Mouse (Mus musculus) c-Kit-negative CD71-positive TER-119-positive erythroid progenitor cells, embryonic 14.5 days (primary cell): ENCODE measurements around the gene Ache.

Experiments used
- DNase-seq: peaks from one replicate; pipeline ENCODE4 v3.0.0-alpha.2; 2013; ENCODE audit warnings: low read depth, low spot score

Ache gene

DNA sequence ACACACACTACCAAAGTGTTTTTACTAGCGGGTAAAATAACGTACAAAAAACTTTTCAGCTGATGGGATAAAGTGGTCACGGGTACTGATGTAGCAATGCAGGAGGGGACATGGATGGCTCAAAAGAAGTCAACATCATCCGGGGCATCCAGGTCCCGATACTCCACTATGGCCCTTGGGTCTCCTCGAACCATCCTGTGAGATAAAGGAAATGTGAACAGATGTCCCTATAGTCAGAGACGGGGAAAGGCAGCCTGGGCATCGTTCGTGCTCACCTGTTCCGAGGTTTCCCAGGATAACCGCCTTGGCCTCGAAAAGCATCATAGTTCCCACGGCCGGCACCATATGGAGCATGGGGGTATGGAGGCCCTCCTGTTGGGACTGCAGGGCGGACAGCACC, 8.4 kb downstream of the Ache start:
- DNase-seq, result no peak

DNA sequence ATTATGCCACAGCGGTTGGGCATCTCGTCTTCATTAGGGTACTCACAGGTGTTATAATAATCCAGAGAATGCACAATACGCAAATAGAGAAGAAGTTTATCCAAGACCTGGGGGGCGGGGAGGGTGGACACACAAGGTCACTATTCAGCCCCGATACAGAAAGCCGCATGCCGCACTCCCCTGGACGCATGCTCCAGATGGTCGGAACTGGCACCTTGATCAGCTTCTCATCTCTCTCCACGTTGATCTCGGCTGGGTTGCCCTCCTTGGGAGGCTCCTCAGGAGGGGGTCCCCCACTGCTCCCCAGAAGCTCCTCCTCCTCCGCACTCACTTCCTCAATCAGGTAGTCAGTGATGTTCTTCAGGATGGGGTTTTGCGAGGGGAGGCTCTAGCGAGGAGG, 9.8 kb downstream of the Ache start:
- no peak for DNase-seq

DNA sequence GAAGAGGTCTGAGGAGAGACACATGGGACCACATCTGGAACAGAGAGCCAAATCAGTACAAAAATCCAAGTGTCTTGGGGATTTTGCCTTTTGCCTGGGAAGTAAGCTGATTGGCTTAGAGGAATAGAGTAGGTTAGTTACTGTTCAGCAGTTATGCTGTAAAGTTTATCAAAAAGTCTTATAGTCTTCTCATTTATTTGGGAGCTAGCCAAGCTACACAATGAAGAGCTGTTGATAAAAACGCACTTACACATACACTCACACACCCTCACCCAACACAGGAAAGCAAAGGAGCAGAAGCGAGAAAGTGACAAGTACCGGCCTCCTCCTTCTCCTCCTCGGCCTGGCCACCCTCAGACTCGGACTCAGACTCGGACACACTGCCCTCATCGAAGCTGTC, 11.9 kb downstream of the Ache start:
- DNase-seq, result no peak

DNA sequence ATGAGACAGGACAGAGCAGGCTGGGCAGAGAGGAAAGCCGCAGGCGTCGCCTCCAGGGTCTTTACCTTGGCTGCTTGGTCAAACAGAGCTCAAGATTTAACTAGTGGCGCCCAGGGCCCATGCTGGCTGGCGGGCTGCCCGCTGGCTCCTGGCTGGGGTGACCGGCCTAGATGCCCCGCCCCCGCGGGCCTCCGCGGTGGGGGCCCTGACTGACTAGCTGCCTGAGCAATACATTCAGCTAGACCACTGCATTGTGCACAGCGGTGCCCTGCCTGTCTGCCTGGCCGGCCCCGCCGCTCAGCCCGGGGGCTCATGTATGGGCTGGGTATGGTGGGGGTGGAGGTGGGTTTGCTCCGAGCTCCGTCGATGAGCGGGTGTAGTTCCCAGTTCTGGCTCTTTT, 13.9 kb downstream of the Ache start:
- no peak for DNase-seq

DNA sequence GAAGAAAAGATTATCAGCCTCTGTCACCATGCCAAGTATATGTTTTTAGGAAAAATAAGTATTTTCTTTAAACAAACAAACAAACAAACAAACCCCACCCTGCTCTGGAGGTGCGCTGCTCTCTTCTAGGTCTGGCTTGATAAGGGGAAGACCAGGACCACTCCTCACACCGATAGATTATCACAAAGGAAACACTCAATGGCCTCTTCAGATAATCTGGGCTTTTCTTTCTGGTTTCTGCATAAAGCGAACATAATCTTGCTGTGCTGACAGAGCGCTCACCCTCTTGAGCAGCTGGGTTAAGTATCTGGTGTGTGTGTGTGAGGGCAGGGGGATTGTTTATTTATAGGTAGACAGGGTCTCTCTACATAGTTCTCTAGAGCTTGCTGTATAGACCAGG, 16.3 kb downstream of the Ache start:
- no peak for DNase-seq

DNA sequence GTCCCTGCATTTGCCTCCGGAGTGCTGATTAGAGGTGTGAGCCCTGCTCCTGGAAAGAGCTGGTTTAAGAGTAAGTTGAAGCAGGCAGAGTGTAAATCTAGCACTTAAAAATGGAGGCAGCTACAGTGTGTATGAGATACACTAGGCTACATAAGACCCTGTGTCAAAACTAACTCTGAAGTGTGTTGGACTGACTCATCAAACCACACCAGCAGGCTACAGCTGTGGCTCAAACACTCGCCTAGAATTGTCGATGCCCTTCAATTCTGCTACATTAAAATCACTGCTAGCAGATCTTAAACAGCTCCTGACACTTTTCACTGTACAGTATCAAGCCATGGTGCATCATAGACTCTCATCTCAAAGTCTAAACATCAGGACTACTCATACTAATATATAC, 16.8 kb downstream of the Ache start:
- no peak for DNase-seq

DNA sequence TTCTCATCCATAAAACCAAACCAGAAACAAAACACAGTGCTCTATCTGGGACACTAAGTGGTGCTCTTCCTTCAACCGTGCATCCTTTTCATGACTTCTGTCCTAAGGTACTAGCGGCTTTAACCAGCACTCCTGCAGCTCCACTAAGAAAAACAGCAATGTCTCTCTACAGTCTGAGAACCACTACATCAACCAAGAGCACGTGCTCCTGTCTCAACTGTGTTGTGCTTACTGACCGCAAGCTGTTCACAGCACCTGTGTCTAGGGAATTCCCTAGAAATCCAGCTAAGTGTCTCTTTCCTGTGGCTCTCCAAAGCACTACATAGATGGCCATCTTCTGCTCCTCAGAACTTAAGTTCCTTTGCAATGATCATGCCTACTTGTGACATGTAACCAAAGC, 17.5 kb downstream of the Ache start:
- no peak for DNase-seq

DNA sequence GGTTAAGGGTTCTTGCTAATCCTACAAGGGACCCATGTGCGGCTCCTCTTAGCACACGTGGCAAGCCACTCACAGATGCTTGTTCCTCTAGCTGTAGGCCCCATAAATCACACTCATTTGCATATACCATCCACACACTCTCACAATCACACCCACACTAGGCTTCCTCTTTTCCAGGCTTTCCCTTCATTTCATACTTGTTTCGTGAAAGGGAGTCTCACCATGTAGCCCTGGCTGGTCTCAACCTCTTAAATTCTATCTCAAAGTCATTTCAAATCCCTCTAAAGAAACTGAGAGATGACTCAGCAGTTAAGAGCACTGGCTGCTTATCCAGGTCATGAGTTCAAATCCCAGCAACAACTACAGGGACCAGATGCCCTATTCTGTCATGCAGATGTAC, 18.5 kb downstream of the Ache start:
- DNase-seq, result no peak

DNA sequence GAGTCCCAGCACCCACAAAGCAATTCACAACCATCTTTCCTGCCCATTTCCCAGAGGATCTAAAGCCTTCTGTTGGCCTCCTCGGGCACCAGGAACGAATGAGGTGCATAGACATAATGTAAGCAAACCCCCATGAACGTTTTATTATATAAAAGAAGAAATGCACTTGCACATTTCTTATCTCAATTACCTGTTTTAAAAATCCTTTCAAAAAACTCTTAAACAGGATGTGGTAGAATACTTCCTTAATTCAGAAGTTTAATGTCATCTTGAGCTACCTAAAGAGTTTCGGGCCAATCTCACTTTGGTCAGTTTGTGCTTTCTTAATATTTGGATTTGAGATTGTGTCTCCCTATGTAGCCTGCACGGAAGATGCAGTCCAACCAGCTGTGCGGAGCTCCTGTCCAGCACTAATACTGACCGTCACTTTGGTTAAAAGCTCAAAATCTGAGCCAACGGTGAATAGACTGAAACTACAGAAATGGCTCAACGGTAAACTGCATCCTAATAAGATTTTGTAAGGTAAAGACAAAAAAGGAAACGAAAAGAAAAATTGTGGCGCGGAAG, 19.2 kb downstream of the Ache start:
- no peak for DNase-seq

DNA sequence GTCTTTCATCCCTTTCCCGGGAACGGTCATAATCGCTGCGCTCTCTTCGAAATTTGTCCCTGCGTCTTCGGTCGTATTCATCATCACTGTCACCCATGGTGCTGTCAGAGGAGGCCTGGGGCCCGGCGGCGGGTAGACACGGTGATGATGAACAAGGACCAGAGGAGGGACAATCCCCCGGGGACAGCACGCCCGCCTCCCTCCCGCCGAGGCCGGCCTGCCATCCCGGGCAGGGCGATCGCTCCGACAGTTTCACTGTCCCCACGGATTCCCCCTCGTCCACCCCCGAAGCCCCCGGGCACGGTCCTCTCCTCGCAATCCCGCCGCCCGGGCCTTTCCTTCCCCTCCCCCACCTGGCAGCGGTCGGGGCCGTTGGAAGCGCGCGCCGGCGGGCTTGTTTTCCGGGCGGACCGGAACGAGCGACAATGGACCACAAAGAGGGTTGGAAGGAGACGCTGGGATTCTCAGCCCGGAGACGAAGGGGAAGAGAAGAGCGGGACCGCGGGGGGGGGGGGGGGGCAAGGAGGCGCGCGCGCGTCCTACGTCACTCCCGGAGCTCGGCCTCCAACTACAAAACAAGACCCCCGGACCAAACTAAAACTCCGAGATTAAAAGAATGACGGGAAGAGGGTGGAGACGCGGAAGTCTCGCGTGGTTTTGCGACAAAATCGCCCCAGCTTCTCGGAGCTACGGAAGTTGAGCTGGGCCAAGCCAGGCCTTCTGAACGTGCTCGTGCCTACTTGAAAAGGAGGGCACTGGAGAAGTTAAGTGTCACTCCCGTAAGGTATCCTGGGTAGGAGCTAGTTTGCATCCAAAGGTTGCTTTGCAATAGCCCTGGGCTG, 20.0 kb downstream of the Ache start, which contains the start of gene Srrt:
Srrt (minus strand) TSS at position 604 of the 842 bp plus-strand sequence.
- DNase-seq, result peak; percentile 80

DNA sequence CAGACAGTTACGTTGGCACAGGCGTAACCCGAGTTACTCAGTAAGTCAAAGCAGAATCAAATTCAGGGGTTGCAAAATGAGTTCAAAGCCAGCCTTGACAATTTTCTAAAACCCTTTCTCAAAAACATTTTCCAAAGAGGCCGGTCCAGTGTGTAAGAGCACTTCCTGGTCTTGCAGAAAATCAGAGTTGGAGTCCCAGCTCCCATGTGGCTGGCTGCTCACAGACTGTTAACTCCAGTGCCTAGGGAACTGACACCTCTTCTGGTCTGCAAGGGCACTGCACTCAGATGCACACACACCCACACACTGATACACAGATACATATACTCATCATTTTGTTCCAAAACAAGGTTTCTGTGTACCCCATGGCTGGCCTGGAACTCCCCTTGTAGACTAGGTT, 21.0 kb downstream of the Ache start:
- DNase-seq, result no peak

DNA sequence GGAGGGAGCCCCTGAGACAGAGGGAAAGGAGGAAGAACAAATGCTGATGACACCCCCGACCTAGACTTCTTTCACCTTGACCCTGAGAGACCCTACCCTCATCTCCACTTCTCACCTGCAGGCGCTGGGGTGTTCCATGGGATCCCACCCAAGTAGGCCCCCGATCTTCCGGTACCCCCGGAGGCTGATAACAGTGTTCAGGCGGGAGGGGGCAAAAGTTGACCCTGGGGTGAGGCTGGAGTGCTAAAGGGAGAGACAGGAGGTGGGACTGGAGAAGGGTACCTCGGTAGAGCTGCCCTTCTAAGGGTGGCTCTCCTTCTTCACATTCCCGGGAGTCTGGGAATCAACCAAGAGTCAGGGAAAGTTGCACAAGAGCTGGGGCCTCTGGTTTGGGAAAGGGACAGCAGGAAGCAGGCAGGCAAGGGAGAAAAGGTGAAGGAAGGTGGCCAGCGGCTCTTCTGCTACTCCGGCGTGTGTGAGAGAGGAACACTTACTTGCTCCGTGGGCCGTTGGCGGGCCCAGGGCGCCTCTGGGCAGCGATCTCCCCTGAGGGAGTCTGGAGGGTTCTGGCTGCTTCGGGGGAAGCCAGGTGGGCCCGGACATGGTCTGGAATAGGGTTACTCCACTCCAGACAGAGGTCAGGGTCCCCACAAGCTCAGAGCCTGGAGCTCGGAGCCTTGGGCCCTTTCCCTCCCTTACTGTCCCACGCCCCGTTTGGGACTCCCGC, 26.3 kb downstream of the Ache start:
- DNase-seq, result no peak

DNA sequence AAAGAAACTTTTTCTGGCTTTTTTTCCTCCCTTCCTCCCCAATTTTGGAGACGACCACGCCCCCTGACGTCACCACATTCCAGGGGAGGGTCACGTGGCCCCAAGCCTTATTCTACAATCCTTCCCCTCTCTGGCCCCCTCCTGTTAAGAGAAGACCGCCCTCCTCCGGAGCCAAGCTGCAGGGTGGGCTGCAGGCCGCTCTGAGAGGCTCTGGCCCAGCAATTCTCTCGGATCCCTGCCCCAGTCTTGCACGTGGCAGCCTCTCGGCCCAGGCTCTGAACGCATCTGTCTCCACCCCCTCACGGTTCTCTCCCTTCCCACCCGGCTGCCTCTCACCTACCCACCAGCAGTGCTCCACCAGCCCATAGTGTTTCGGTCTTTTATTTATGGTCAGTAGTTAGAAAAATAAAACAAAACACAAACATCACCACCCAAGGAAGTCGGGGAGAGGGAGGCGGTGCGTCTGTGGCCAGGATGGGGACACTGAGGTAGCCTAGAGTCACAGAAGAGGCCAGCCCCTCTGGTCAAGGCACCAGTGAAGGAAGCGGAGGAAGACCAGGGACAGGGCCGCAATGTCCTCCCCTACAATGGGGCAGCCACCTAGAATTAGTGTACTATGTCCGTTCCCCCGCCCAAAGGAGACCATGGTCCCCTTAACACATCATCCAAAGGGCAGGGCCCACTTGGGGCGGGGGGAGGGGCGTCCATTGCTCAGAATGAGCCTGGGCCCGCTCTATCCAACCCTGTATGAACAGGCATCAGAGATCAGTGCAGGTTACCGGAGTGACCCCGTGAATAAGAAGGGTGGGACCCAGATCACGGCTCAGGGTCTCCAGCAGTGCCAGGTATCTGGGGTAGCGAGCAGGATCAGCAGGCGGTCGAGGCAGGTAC, 27.1 kb downstream of the Ache start, which contains the start of gene Trip6:
Trip6 (minus strand) TSS at position 212 of the 891 bp plus-strand sequence.
- DNase-seq, result no peak

DNA sequence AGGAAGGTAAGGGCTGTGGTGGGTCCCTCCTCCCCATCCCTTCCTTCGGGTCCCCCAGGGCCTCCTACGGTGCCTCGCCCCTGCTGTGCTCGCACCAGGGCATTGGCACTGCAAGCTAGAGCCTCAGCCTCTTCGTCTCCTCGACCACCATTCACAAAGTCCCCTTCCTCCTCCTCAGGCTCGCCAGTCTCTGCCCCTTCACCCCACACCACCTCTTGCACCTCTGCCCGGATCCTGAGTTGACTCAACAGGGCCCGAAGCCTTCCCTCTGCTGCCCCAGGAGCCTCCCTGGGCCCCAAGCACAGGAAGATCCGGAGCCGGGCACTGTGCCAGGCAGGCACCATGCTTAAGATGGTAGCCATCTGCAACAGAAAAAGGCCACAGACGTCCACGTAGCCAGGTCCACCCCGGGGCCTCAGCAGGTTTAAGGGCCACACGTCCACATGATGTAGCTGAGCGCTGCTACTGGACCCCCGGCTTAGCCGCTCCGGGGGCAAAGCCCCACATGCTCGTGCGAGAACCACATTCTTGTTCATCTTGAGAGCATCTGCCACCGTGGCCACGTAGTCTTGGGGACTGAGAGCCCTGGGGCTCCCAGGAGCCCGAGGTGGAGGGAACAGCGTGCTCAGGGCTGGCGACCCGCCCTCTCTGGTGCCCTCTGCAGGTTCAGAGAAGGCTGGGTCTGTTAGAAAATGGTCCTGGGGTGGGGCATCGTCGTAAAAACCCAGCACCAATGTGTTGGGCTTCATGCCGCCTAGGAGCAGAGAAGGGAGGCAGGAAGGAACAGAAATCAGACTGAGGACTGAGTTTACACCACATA, 28.0 kb downstream of the Ache start:
- no peak for DNase-seq

DNA sequence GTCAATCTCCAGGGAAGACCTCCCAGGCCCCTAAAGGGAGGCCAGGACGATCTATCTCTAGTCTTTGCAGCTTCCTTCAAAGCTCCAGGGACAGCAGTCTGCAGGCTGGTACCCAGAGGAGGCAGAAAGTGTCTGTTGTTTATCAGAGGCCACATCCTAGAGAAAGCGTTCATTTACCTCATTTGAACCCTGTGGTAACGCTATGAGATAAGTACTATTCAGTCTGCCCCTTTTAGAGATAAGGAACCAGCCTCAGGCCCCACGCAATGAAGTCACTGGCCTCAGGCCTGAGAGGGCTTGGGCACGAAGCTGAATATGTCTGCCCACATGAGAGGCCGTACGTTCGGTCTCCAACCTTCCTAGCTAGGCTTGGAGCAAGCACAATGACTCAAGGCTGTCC, 30.0 kb downstream of the Ache start:
- DNase-seq, result no peak

DNA sequence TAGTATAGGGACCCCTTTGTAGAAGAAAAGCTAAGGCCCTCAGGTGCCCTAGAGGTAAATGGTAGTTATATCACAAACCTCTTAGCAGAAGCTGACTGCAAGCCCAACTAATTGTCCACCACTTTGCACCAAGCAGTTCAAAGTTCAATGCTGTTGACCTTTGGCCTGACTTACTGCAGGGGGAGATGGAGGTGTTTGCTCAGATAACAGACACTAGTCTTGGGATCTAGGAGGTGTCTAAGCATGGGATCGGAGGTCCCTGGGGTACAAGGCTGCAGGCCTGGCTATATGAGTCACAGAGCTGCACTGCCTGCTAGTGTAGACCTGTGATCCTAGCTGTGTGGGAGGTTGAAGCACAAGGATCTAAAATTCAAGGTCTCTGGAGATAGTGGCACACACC, 31.3 kb downstream of the Ache start:
- DNase-seq, result no peak

DNA sequence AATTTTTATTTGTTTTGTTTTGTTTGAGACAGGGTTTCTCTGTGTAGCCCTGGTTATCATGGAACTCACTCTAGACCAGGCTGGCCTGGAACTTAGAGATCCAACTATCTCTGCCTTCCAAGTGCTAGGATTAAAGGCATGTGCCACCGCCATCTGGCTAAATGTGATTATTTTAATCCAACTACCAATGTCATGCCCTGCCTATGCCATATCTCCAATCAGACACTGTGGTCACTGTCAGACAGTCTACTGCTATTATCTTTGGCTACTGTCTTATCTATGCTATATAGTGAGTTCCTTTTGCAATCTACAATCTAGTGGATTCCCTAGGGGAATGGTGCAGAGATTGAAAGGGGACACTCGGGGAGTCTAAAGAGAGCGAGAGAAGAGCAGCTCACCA, 33.7 kb downstream of the Ache start:
- DNase-seq, result no peak

DNA sequence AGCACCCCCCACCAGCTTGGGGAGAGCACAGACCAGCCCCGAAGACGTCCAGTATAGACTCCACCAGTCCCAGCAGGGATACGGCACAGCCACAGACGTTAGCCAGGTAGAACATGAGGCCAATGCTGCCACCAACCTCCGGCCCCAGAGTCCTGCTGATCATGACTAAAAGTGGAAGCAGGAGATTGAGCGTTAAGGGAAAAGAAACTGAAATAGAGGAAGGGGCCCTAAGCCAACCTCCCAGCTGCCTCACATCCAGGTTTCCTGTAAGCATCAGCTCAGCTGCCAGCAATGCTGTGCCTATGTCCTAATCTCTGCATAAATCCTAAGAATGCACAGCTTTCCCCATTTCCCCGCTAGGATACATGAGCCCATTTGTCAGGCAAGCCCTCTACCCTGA, 43.6 kb downstream of the Ache start:
- DNase-seq, result no peak

DNA sequence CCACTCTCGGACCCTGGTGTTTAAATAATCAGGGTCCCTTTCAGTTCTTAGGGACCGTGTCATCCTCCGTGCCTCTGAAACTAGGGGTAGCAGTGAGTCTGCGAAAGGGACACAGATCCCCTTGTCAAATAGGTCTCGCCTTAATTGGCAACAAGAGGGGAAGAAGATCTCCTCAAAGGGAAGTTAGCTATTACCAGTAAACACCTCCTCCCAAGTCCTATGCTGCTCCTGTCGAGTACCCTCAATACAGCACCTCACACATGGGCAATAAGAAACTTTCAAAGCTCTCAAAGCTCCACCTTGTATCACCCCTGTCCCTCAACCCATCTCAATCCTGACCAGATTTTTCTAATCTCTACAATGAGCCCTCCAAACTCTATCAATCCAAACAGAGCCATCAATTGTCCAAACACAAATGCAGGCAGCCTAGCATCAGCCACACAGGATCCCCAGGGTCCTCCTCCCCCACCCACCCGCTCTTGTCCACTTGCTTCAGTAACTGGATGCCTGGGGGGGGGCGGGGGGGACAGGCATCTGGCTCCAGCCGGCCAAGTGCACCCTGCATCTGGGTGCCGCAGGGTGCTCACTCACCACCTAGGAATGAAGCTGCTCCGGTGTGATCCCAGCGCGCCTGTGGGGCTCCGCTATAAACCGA, 45.7 kb downstream of the Ache start:
- no peak for DNase-seq

DNA sequence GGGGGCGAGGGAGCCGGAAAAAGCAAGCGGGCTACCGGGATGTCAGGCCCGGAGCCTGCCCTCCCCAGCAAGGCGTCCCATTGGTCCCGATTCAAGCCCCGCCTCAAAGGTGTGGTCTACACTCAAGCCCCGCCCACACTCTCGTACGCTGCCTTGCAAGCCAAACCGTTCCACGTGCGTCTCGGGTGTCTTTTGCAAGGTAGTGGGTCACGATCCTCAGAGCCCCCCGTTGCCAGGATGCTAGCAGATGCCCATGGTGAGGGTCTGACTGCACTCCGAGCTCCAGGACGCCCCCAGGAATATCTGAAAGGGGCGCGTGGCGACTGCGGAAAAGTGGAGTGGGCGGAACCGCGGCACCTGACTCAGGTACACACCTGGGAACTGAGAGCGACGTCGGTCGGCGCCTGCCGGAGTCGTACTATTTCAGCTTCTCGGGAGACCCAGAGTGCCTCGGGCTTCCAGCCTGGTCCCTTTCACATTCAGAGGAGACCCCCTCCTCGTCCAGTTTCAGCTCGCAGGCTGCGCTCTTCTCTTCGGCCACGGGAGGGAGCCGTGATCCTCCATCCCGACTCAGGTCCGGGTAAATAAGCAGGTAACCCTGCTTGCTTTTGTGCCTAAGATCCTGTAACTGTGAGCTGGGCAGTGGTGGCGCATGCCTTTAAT, 46.3 kb downstream of the Ache start, which contains the start of gene Slc12a9:
Slc12a9 (minus strand) TSS at position 86 of the 663 bp plus-strand sequence.
- DNase-seq, result peak; percentile 74
